Mouse (Mus musculus): ENCODE results near the gene Gm28230. TPM values are rescaled to one million over a fixed set of nuclear protein-coding genes. Genes with fewer than 3 reads are reported as not detected.

Gm28230 gene
- polyA plus RNA-seq, 1 experiment, result 0.45 TPM

GRCm38 (mm10) chr2:74751861-74752260 lies 25.3 kb downstream of the Gm28230 start:
- WGBS, result 82% methylated on average over 1 of the region's 1 CpGs
- no peak for DNase-seq (ENCODE audit: low read depth, low spot score)

- WGBS, result 8% methylated on average over 45 of the region's 45 CpGs
- no peak for DNase-seq (ENCODE audit: low read depth, low spot score)
Observed at GRCm38 (mm10) chr2:74752431-74753174, 26.1 kb downstream of the Gm28230 start.

GRCm38 (mm10) chr2:74753175-74753523 lies 26.6 kb downstream of the Gm28230 start:
- DNase-seq (ENCODE audit: low read depth, low spot score), result no peak
- WGBS, result 14% methylated on average over 25 of the region's 25 CpGs

GRCm38 (mm10) chr2:74753711-74754110 lies 27.2 kb downstream of the Gm28230 start:
- no peak for DNase-seq (ENCODE audit: low read depth, low spot score)
- 60% methylated on average over 5 of the region's 5 CpGs for WGBS

GRCm38 (mm10) chr2:74760146-74760545 lies 33.6 kb downstream of the Gm28230 start:
- WGBS, result 30% methylated on average over 1 of the region's 1 CpGs
- no peak for DNase-seq (ENCODE audit: low read depth, low spot score)

- DNase-seq (ENCODE audit: low read depth, low spot score), result no peak
- WGBS, result 7% methylated on average over 13 of the region's 13 CpGs
Observed at GRCm38 (mm10) chr2:74761941-74762340, 35.4 kb downstream of the Gm28230 start.

GRCm38 (mm10) chr2:74762522-74763244 lies 36.2 kb downstream of the Gm28230 start, which contains the start of gene Hoxd1:
Hoxd1 (plus strand) TSS chr2:74762980.
- no peak for DNase-seq (ENCODE audit: low read depth, low spot score)
- 2% methylated on average over 60 of the region's 61 CpGs for WGBS

- no peak for DNase-seq (ENCODE audit: low read depth, low spot score)
- WGBS, result 2% methylated on average over 51 of the region's 53 CpGs
Observed at GRCm38 (mm10) chr2:74763245-74763735, 36.8 kb downstream of the Gm28230 start.

GRCm38 (mm10) chr2:74763976-74764375 lies 37.4 kb downstream of the Gm28230 start:
- DNase-seq (ENCODE audit: low read depth, low spot score), result no peak
- WGBS, result 55% methylated on average over 10 of the region's 10 CpGs

GRCm38 (mm10) chr2:74774359-74774758 lies 47.8 kb downstream of the Gm28230 start:
- 85% methylated on average over 2 of the region's 2 CpGs for WGBS

GRCm38 (mm10) chr2:74777536-74778275 lies 51.2 kb downstream of the Gm28230 start:
- 73% methylated on average over 13 of the region's 13 CpGs for WGBS
- no peak for DNase-seq (ENCODE audit: low read depth, low spot score)

More at GRCm38 (mm10) chr2:74774359-74774758, 47.8 kb downstream of the Gm28230 start:
- no peak for DNase-seq (ENCODE audit: low read depth, low spot score)

GRCm38 (mm10) chr2:74781386-74781785 lies 54.9 kb downstream of the Gm28230 start:
- WGBS, result 81% methylated on average over 5 of the region's 5 CpGs
- no peak for DNase-seq (ENCODE audit: low read depth, low spot score)

GRCm38 (mm10) chr2:74795531-74795930 lies 69.0 kb downstream of the Gm28230 start:
- WGBS, result 44% methylated on average over 7 of the region's 7 CpGs
- no peak for DNase-seq (ENCODE audit: low read depth, low spot score)

Other genes starting within 250 kb of the Gm28230 start
- gene Lnpk, start 147.3 kb upstream of the Gm28230 start, polyA plus RNA-seq (2012; rRNA removed), result 3.3 and 3.7 TPM in 2 replicates
- not detected in 2 replicates for gene Evx2, start 67.2 kb upstream of the Gm28230 start, polyA plus RNA-seq (2012; rRNA removed)
- gene Hoxd13, start 58.4 kb upstream of the Gm28230 start, polyA plus RNA-seq (2012; rRNA removed), result not detected in 2 replicates
- not detected in 2 replicates for gene Hoxd12, start 51.7 kb upstream of the Gm28230 start, polyA plus RNA-seq (2012; rRNA removed)
- gene Hoxd11, start 47.2 kb upstream of the Gm28230 start, polyA plus RNA-seq (2012; rRNA removed), result not detected in 2 replicates
- gene Hoxd10, start 34.8 kb upstream of the Gm28230 start, polyA plus RNA-seq (2012; rRNA removed), result not detected in 2 replicates
- gene Hoxd9, start 29.0 kb upstream of the Gm28230 start, polyA plus RNA-seq (2012; rRNA removed), result 0.15 and 0.16 TPM in 2 replicates
- gene Hoxd8, start 22.1 kb upstream of the Gm28230 start, polyA plus RNA-seq (2012; rRNA removed), result 0.78 and 0.92 TPM in 2 replicates
- gene Hoxd3, start 14.8 kb upstream of the Gm28230 start, polyA plus RNA-seq (2012; rRNA removed), result 0.05 and 0.06 TPM in 2 replicates
- 2.0 and 2.4 TPM in 2 replicates for gene Hoxd4, start 14.8 kb upstream of the Gm28230 start, polyA plus RNA-seq (2012; rRNA removed)
- gene Hoxd1, start 36.3 kb downstream of the Gm28230 start, polyA plus RNA-seq (2012; rRNA removed), result not detected in 2 replicates
- 34.3 and 43.9 TPM in 2 replicates for gene Mtx2, start 99.1 kb downstream of the Gm28230 start, polyA plus RNA-seq (2012; rRNA removed)